Mouse (Mus musculus) midbrain, embryonic 13.5 days (tissue): Measurements from ENCODE around the gene Racgap1. TPM values are rescaled to one million over a fixed set of nuclear protein-coding genes. Genes with fewer than 3 reads are reported as not detected.
A peak's percentile ranks its signal among the peaks of the same experiment; 100 is the strongest.

ENCODE experiments used
- ATAC-seq: fragments of 200-750 bp; cut with Nextera tagmentation; 2 replicates; pipeline ENCODE4 v1.8.0; 2017; ENCODE audit warnings: mild to moderate bottlenecking, moderate TSS enrichment, moderate library complexity
- H3K27ac ChIP-seq: fragments of 300-500 bp; sonication (generic); 2 replicates; pipeline ENCODE4 v1.5.1; 2015; ENCODE audit warnings: inconsistent platforms, mild to moderate bottlenecking, moderate library complexity
- H3K27me3 ChIP-seq: fragments of 300-500 bp; sonication (generic); 2 replicates; pipeline ENCODE4 v1.6.1; 2015; ENCODE audit warnings: mild to moderate bottlenecking, inconsistent platforms
- H3K36me3 ChIP-seq: fragments of 300-500 bp; sonication (generic); 2 replicates; pipeline ENCODE4 v1.6.1; 2015; ENCODE audit warnings: mild to moderate bottlenecking, inconsistent platforms
- H3K4me1 ChIP-seq: fragments of 300-500 bp; sonication (generic); replicated peaks from 2 replicates; pipeline ENCODE4 v1.6.1; 2015; ENCODE audit warnings: inconsistent platforms
- H3K4me2 ChIP-seq: fragments of 300-500 bp; sonication (generic); replicated peaks from 2 replicates; pipeline ENCODE4 v1.6.1; 2015; ENCODE audit warnings: moderate library complexity, mild to moderate bottlenecking, inconsistent platforms
- H3K4me3 ChIP-seq: fragments of 300-500 bp; sonication (generic); replicated peaks from 2 replicates; pipeline ENCODE4 v1.5.1; 2015; ENCODE audit warnings: mild to moderate bottlenecking, inconsistent platforms
- H3K9ac ChIP-seq: fragments of 300-500 bp; sonication (generic); replicated peaks from 2 replicates; pipeline ENCODE4 v1.6.1; 2015; ENCODE audit warnings: mild to moderate bottlenecking, inconsistent platforms
- H3K9me3 ChIP-seq: fragments of 300-500 bp; sonication (generic); 2 replicates; pipeline ENCODE4 v1.6.1; 2016; ENCODE audit warnings: mild to moderate bottlenecking, inconsistent platforms
- WGBS: fragments of 180-500 bp; shearing (Covaris S2); methylation state at CpG from one replicate; pipeline ENCODE4 v1.1.7; 2015; 5-methylcytosine and 5-hydroxymethylcytosine counted together
- polyA plus RNA-seq: library from polyadenylated mRNA; unstranded; fragments of >200 nt; fragmentation: Nextera tagmentation; extraction: Ambion mirVana; gene quantifications from 2 replicates; pipeline ENCODE4 v1.2.1, GENCODE M21; 2015

The Racgap1 gene
- polyA plus RNA-seq, 1 experiment from 2014 or later = 125 TPM

GRCm38 (mm10) chr15:99644776-99645175 is 6.7 kb downstream of the Racgap1 start:
- Histone ChIP-seq H3K9me3 (no peaks in the 10 kb centered on the region), H3K36me3 (peaks cover 12% of the 10 kb centered on the region; the same call in 1 of the 2 replicates), H3K4me2 (peak overlapping the region; percentile 23; the same call in 1 of the 2 replicates), H3K9ac (no peak overlapping the region; the same call in 1 of the 2 replicates), H3K4me1 (peaks cover 66% of the 10 kb centered on the region), H3K27ac (peak overlapping the region; percentile 62), H3K27me3 (no peaks in the 10 kb centered on the region), H3K4me3 (no peak overlapping the region)
- ATAC-seq = no peak
- WGBS = 42% methylated on average over 7 of the region's 7 CpGs

GRCm38 (mm10) chr15:99643832-99644231 is 7.6 kb downstream of the Racgap1 start:
- Histone ChIP-seq H3K4me2 (no peak overlapping the region), H3K9me3 (no peaks in the 10 kb centered on the region), H3K9ac (no peak overlapping the region; the same call in 1 of the 2 replicates), H3K27ac (peak overlapping the region; percentile 68), H3K4me1 (peaks cover 56% of the 10 kb centered on the region), H3K36me3 (peaks cover 18% of the 10 kb centered on the region), H3K4me3 (no peak overlapping the region), H3K27me3 (no peaks in the 10 kb centered on the region)
- 70% methylated on average over 10 of the region's 10 CpGs for WGBS
- 0 out of 2 replicates have a peak, but pooled peaks have one; percentile 31 for ATAC-seq

GRCm38 (mm10) chr15:99642622-99643021 is 8.8 kb downstream of the Racgap1 start:
- no peak for ATAC-seq
- Histone ChIP-seq H3K9me3 (no peaks in the 10 kb centered on the region), H3K27ac (peak overlapping the region; percentile 48; the same call in 1 of the 2 replicates)

GRCm38 (mm10) chr15:99638124-99638485 is 13.4 kb downstream of the Racgap1 start:
- 65% methylated on average over 5 of the region's 5 CpGs for WGBS
- Histone ChIP-seq H3K27ac (peak overlapping the region; percentile 93), H3K9me3 (no peaks in the 10 kb centered on the region), H3K4me1 (peaks cover 25% of the 10 kb centered on the region), H3K4me3 (no peak overlapping the region), H3K4me2 (no peak overlapping the region), H3K27me3 (no peaks in the 10 kb centered on the region), H3K9ac (no peak overlapping the region), H3K36me3 (peaks cover 43% of the 10 kb centered on the region)
- peak; percentile 81; the same call in 1 of the 2 replicates for ATAC-seq

More at GRCm38 (mm10) chr15:99642622-99643021, 8.8 kb downstream of the Racgap1 start:
- Histone ChIP-seq H3K27me3 (no peaks in the 10 kb centered on the region), H3K4me3 (no peak overlapping the region), H3K4me1 (peaks cover 51% of the 10 kb centered on the region), H3K9ac (no peak overlapping the region), H3K4me2 (no peak overlapping the region), H3K36me3 (peaks cover 18% of the 10 kb centered on the region)
- whole genome bisulfite sequencing = 75% methylated on average over 6 of the region's 6 CpGs

- 45% methylated on average over 12 of the region's 12 CpGs for WGBS
- peaks cover 25% of the 10 kb centered on the region for H3K4me1 ChIP-seq
- peak overlapping the region; percentile 29 for H3K4me2 ChIP-seq
- peaks cover 49% of the 10 kb centered on the region for H3K36me3 ChIP-seq
- no peaks in the 10 kb centered on the region for H3K9me3 ChIP-seq
- peak overlapping the region; percentile 10; the same call in 1 of the 2 replicates for H3K9ac ChIP-seq
- ATAC-seq = peak; percentile 79
- no peaks in the 10 kb centered on the region for H3K27me3 ChIP-seq
- H3K4me3 ChIP-seq = no peak overlapping the region
- H3K27ac ChIP-seq = peak overlapping the region; percentile 93
Measured at GRCm38 (mm10) chr15:99637405-99638123, 13.9 kb downstream of the Racgap1 start.

GRCm38 (mm10) chr15:99634702-99635101 is 16.8 kb downstream of the Racgap1 start:
- WGBS = 95% methylated on average over 7 of the region's 7 CpGs
- ATAC-seq = no peak
- Histone ChIP-seq H3K9ac (no peak overlapping the region), H3K27me3 (no peaks in the 10 kb centered on the region), H3K27ac (no peak overlapping the region), H3K4me1 (peaks cover 22% of the 10 kb centered on the region), H3K4me3 (no peak overlapping the region), H3K4me2 (no peak overlapping the region), H3K36me3 (peaks cover 64% of the 10 kb centered on the region), H3K9me3 (no peaks in the 10 kb centered on the region)

- Histone ChIP-seq H3K27me3 (no peaks in the 10 kb centered on the region), H3K9ac (no peak overlapping the region), H3K9me3 (no peaks in the 10 kb centered on the region), H3K36me3 (peaks cover 80% of the 10 kb centered on the region), H3K4me1 (peaks cover 6% of the 10 kb centered on the region), H3K27ac (no peak overlapping the region), H3K4me3 (no peak overlapping the region), H3K4me2 (no peak overlapping the region)
- ATAC-seq = no peak
Measured at GRCm38 (mm10) chr15:99631618-99632017, 19.8 kb downstream of the Racgap1 start.

GRCm38 (mm10) chr15:99622063-99622462 is 29.4 kb downstream of the Racgap1 start:
- no peak overlapping the region for H3K4me3 ChIP-seq
- H3K27me3 ChIP-seq = no peaks in the 10 kb centered on the region
- H3K9me3 ChIP-seq = no peaks in the 10 kb centered on the region
- WGBS = 94% methylated on average over 11 of the region's 11 CpGs
- H3K36me3 ChIP-seq = peaks cover 59% of the 10 kb centered on the region
- no peak overlapping the region for H3K9ac ChIP-seq
- H3K4me2 ChIP-seq = no peak overlapping the region
- H3K27ac ChIP-seq = no peak overlapping the region
- no peaks in the 10 kb centered on the region for H3K4me1 ChIP-seq
- ATAC-seq = no peak

GRCm38 (mm10) chr15:99619821-99620220 is 31.6 kb downstream of the Racgap1 start:
- H3K27me3 ChIP-seq = no peaks in the 10 kb centered on the region
- no peak overlapping the region; the same call in 1 of the 2 replicates for H3K27ac ChIP-seq
- no peak overlapping the region for H3K9ac ChIP-seq
- peaks cover 8% of the 10 kb centered on the region for H3K4me1 ChIP-seq
- no peaks in the 10 kb centered on the region for H3K9me3 ChIP-seq
- 86% methylated on average over 4 of the region's 4 CpGs for WGBS
- no peak overlapping the region for H3K4me2 ChIP-seq
- H3K4me3 ChIP-seq = no peak overlapping the region
- ATAC-seq = no peak
- peaks cover 38% of the 10 kb centered on the region for H3K36me3 ChIP-seq

- no peak for ATAC-seq
- H3K4me2 ChIP-seq = no peak overlapping the region
- no peak overlapping the region for H3K4me3 ChIP-seq
- peaks cover 17% of the 10 kb centered on the region for H3K4me1 ChIP-seq
- WGBS = 89% methylated on average over 3 of the region's 3 CpGs
- H3K9me3 ChIP-seq = no peaks in the 10 kb centered on the region
- no peak overlapping the region for H3K9ac ChIP-seq
- no peak overlapping the region for H3K27ac ChIP-seq
- peaks cover 7% of the 10 kb centered on the region for H3K27me3 ChIP-seq
- peaks cover 28% of the 10 kb centered on the region for H3K36me3 ChIP-seq
Measured at GRCm38 (mm10) chr15:99618595-99618994, 32.9 kb downstream of the Racgap1 start.

- Histone ChIP-seq H3K4me2 (no peak overlapping the region), H3K27ac (peak overlapping the region; percentile 48; the same call in 1 of the 2 replicates), H3K36me3 (peaks cover 3% of the 10 kb centered on the region; the same call in 1 of the 2 replicates), H3K9me3 (no peaks in the 10 kb centered on the region), H3K9ac (no peak overlapping the region), H3K27me3 (peaks cover 11% of the 10 kb centered on the region), H3K4me3 (no peak overlapping the region), H3K4me1 (peaks cover 30% of the 10 kb centered on the region)
- no peak for ATAC-seq
- 23% methylated on average over 9 of the region's 9 CpGs for WGBS
Measured at GRCm38 (mm10) chr15:99615246-99615645, 36.2 kb downstream of the Racgap1 start.

- H3K4me2 ChIP-seq = peak overlapping the region; percentile 17
- H3K9ac ChIP-seq = no peak overlapping the region
Measured at GRCm38 (mm10) chr15:99614753-99615152, 36.7 kb downstream of the Racgap1 start.

More at GRCm38 (mm10) chr15:99614753-99615152, 36.7 kb downstream of the Racgap1 start:
- peaks cover 30% of the 10 kb centered on the region for H3K4me1 ChIP-seq
- no peaks in the 10 kb centered on the region for H3K9me3 ChIP-seq
- H3K4me3 ChIP-seq = no peak overlapping the region
- peak; percentile 60 for ATAC-seq
- peaks cover 13% of the 10 kb centered on the region for H3K27me3 ChIP-seq
- peaks cover 3% of the 10 kb centered on the region; the same call in 1 of the 2 replicates for H3K36me3 ChIP-seq
- 5% methylated on average over 12 of the region's 12 CpGs for WGBS
- H3K27ac ChIP-seq = peak overlapping the region; percentile 48
